Mouse (Mus musculus): Measurements from ENCODE around the gene Exosc5. TPM values are rescaled to one million over a fixed set of nuclear protein-coding genes. Genes with fewer than 3 reads are reported as not detected.

The Exosc5 gene
- polyA plus RNA-seq, 1 experiment from 2014 or later = 35.2 TPM

DNA sequence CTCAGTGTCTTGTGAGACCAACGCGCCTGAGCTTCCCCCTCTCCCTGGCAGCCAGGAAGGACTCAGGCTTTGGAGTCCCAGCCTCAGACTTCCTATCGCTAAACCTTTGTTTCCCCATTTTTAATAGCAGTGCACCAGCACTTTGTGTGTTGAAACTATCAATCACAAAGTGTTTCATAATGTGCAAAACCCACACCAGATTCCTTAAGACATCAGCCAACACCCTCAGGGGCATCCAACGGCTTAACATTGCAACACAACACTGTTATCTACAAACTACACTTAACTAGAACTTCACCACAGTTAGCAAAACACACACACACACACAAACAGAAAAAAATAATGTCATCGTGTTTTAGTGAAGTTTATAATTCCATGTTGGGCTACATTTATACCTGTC is 9.1 kb upstream of the Exosc5 start:
- H3K27me3 ChIP-seq (ENCODE audit: control insufficient read depth, insufficient read depth, low read depth, low read length) = no peaks in the 10 kb centered on the region
- no peak overlapping the region for H3K4me3 ChIP-seq (ENCODE audit: low read depth, low read length)
- no peak for ATAC-seq
- 80% methylated on average over 5 of the region's 5 CpGs for WGBS
- no peak overlapping the region for H3K9ac ChIP-seq (ENCODE audit: low read depth, low read length)
- H3K27ac ChIP-seq (ENCODE audit: low read length) = no peak overlapping the region
- H3K4me1 ChIP-seq (ENCODE audit: control insufficient read depth, insufficient read depth, low read length) = no peaks in the 10 kb centered on the region
- H3K36me3 ChIP-seq (ENCODE audit: control insufficient read depth, insufficient read depth, low read length) = no peaks in the 10 kb centered on the region; the same call in 1 of the 2 replicates
- no peak overlapping the region for H3K4me2 ChIP-seq (ENCODE audit: low read length)
- H3K9me3 ChIP-seq (replicated peaks; ENCODE audit: control insufficient read depth, low read length, poor library complexity, severe bottlenecking) = no peaks in the 10 kb centered on the region

DNA sequence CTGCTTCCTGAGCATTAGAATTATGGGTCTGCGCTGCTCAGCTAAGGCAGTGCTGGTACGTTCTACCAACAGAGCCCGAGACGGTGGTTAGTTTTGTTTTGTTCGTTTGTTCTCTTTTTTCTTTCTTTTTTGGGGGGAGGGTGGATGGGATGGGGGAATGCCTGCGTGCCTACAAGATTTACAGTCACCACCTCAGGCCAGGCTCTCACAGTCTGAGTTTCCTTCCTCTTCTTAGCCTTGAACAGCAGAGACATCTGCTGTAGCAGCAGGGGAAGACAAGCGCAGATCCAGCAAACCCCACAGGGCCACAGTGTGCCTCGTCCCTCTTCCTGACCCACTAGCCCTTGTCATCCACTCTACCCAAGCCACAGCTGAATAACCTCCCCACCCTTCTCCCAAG is 7.7 kb upstream of the Exosc5 start:
- 93% methylated on average over 8 of the region's 8 CpGs for WGBS

DNA sequence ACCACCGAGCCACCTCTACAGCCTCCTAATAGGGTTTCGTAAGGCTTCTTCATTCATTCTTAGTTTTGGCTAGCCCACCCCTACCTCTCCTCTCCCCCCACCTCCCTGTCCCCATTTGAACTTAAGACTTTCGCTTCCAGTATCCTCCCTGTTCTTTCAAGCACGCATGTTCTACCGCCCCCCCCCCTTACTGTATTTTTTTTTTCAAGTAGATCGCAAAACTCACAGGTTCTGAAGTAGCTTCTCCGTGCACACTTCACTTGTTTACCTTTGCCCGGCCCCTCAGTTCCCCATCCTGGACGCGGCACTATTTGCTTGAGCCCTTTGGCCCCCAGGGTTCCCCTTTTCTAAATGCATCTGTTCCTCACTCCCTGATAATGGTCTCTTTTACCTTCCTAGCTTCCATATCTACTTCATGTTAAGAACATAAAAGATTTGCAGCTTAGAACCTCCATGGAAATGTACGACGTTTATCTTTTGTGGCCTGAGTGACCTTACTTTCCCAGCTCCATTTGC is 6.7 kb upstream of the Exosc5 start:
- Histone ChIP-seq H3K4me3 (ENCODE audit: low read depth, low read length) (no peak overlapping the region), H3K36me3 (ENCODE audit: control insufficient read depth, insufficient read depth, low read length) (no peaks in the 10 kb centered on the region; the same call in 1 of the 2 replicates), H3K27ac (ENCODE audit: low read length) (no peak overlapping the region), H3K4me1 (ENCODE audit: control insufficient read depth, insufficient read depth, low read length) (peaks cover 6% of the 10 kb centered on the region), H3K9ac (ENCODE audit: low read depth, low read length) (no peak overlapping the region), H3K27me3 (ENCODE audit: control insufficient read depth, insufficient read depth, low read depth, low read length) (no peaks in the 10 kb centered on the region), H3K9me3 (replicated peaks; ENCODE audit: control insufficient read depth, low read length, poor library complexity, severe bottlenecking) (no peaks in the 10 kb centered on the region), H3K4me2 (ENCODE audit: low read length) (no peak overlapping the region)
- ATAC-seq = no peak
- 91% methylated on average over 12 of the region's 12 CpGs for WGBS

More for the DNA sequence above, 7.7 kb upstream of the Exosc5 start:
- no peaks in the 10 kb centered on the region for H3K27me3 ChIP-seq (ENCODE audit: control insufficient read depth, insufficient read depth, low read depth, low read length)
- no peaks in the 10 kb centered on the region; the same call in 1 of the 2 replicates for H3K36me3 ChIP-seq (ENCODE audit: control insufficient read depth, insufficient read depth, low read length)
- no peak overlapping the region for H3K27ac ChIP-seq (ENCODE audit: low read length)
- no peak overlapping the region for H3K4me2 ChIP-seq (ENCODE audit: low read length)
- H3K4me1 ChIP-seq (ENCODE audit: control insufficient read depth, insufficient read depth, low read length) = no peaks in the 10 kb centered on the region
- H3K9ac ChIP-seq (ENCODE audit: low read depth, low read length) = no peak overlapping the region
- no peak for ATAC-seq
- no peak overlapping the region for H3K4me3 ChIP-seq (ENCODE audit: low read depth, low read length)
- no peaks in the 10 kb centered on the region for H3K9me3 ChIP-seq (replicated peaks; ENCODE audit: control insufficient read depth, low read length, poor library complexity, severe bottlenecking)

DNA sequence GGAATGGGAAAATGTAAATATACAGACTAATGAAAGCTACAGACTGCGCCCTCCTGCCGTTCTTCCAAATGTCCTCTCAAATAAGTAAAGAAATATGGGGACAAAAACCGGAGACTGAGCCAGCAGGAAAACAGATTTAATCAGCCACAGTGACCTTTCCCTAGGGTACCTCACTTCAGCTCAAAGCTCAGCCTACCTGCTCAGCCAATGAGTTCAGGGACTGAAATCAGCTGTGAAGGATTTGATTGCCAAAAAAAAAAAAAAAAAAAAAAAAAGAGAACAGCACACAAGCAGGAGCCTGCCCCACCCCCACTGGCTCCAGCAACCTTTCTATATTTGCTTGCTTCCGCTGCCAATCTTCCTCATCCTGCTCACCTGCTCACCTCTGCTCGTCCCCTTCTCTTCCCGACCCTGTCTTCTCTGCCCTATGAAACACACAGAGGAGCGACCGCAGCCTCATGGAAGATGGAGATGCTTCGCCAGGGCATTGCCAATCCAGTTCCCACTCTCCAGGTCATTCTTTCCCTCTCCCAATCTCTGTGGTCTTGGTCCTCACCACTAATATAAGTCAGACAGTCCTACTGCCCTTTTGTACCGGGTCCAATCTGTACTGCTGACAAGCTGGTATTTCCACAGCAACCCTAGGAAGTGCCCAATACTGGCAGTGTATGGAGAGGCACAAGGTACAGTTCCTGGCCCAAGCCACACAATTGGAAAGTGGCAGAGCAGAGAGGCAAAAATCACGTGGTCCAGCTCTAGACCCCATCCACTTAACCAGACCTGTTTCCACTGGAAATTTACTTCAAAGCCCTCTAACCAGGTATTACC is 3.1 kb upstream of the Exosc5 start:
- Histone ChIP-seq H3K9ac (ENCODE audit: low read depth, low read length) (no peak overlapping the region), H3K4me2 (ENCODE audit: low read length) (no peak overlapping the region), H3K4me1 (ENCODE audit: control insufficient read depth, insufficient read depth, low read length) (peaks cover 21% of the 10 kb centered on the region), H3K4me3 (ENCODE audit: low read depth, low read length) (no peak overlapping the region), H3K27ac (ENCODE audit: low read length) (no peak overlapping the region), H3K9me3 (replicated peaks; ENCODE audit: control insufficient read depth, low read length, poor library complexity, severe bottlenecking) (no peaks in the 10 kb centered on the region), H3K36me3 (ENCODE audit: control insufficient read depth, insufficient read depth, low read length) (no peaks in the 10 kb centered on the region; the same call in 1 of the 2 replicates), H3K27me3 (ENCODE audit: control insufficient read depth, insufficient read depth, low read depth, low read length) (no peaks in the 10 kb centered on the region)
- WGBS = 78% methylated on average over 11 of the region's 11 CpGs
- no peak for ATAC-seq

DNA sequence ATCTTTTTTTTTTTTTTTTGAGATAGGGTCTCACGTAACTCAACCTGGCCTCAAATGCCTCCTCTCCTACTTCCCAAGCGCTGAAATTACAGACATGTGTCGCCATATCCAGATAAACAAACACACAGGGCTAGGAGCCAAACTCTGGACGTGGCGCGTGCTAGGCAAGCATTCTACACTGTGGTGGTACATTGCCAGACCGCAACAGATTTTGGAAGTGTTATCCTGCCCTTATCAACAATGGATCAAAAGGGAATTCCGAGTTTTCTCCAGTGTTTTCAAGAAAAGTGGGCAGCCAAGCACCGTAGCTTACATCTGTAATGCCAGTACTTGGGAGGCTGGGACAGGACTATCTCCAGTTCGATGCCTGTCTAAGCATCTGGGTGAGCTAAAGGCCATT is 1.2 kb upstream of the Exosc5 start:
- H3K36me3 ChIP-seq (ENCODE audit: control insufficient read depth, insufficient read depth, low read length) = no peaks in the 10 kb centered on the region; the same call in 1 of the 2 replicates
- peak overlapping the region; percentile 69 for H3K9ac ChIP-seq (ENCODE audit: low read depth, low read length)
- H3K4me1 ChIP-seq (ENCODE audit: control insufficient read depth, insufficient read depth, low read length) = peaks cover 21% of the 10 kb centered on the region
- H3K27me3 ChIP-seq (ENCODE audit: control insufficient read depth, insufficient read depth, low read depth, low read length) = no peaks in the 10 kb centered on the region
- H3K9me3 ChIP-seq (replicated peaks; ENCODE audit: control insufficient read depth, low read length, poor library complexity, severe bottlenecking) = no peaks in the 10 kb centered on the region
- no peak for ATAC-seq
- H3K4me2 ChIP-seq (ENCODE audit: low read length) = peak overlapping the region; percentile 88
- WGBS = 42% methylated on average over 10 of the region's 10 CpGs
- H3K27ac ChIP-seq (ENCODE audit: low read length) = no peak overlapping the region
- peak overlapping the region; percentile 67 for H3K4me3 ChIP-seq (ENCODE audit: low read depth, low read length)

DNA sequence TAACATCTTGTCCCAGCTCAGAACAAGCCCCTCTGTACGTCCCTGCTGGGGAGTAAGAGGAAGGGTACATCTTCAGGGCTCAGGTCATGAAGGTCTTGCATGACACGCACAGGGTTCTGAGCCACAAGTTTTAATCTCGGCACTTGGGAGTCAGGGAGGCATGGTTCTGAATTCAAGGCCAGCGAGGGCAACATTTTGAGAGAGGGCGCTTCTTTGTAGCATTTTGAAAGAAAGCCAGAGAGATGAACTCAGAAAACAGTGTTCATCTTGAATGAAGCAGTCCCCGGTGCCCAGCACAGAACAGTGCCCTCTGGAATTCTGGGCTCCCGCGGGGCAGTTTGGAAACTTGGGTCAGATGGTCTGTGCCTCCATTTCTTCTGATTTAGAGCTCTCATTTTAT is 7.4 kb downstream of the Exosc5 start:
- Histone ChIP-seq H3K27ac (ENCODE audit: low read length) (no peak overlapping the region), H3K9ac (ENCODE audit: low read depth, low read length) (no peak overlapping the region), H3K4me2 (ENCODE audit: low read length) (no peak overlapping the region), H3K9me3 (replicated peaks; ENCODE audit: control insufficient read depth, low read length, poor library complexity, severe bottlenecking) (no peaks in the 10 kb centered on the region), H3K4me1 (ENCODE audit: control insufficient read depth, insufficient read depth, low read length) (no peaks in the 10 kb centered on the region), H3K27me3 (ENCODE audit: control insufficient read depth, insufficient read depth, low read depth, low read length) (no peaks in the 10 kb centered on the region), H3K36me3 (ENCODE audit: control insufficient read depth, insufficient read depth, low read length) (peaks cover 18% of the 10 kb centered on the region), H3K4me3 (ENCODE audit: low read depth, low read length) (no peak overlapping the region)
- WGBS = 97% methylated on average over 8 of the region's 8 CpGs
- ATAC-seq = no peak

DNA sequence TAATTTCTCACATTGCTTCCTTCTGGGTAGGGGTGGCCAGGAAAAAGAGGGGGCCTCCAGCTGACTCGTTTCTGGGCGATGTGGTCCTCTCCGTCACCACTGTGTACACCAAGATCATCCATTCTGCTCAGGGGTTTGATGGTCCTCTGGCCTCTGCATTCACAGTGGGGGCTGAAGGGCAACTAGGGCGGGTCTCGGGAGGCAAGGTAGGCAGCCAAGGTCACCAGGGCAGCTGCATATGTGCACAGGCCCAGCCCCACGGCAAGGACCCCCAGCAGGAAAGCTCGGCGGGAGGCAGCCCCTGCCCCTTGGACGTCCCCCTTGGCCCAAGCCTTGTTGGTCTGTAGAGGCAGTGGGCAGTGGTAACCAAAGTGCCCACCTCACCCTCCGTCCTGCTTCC is 10.2 kb downstream of the Exosc5 start:
- no peaks in the 10 kb centered on the region for H3K4me1 ChIP-seq (ENCODE audit: control insufficient read depth, insufficient read depth, low read length)
- no peak overlapping the region for H3K27ac ChIP-seq (ENCODE audit: low read length)
- ATAC-seq = no peak
- 88% methylated on average over 10 of the region's 10 CpGs for WGBS
- H3K36me3 ChIP-seq (ENCODE audit: control insufficient read depth, insufficient read depth, low read length) = peaks cover 18% of the 10 kb centered on the region
- no peaks in the 10 kb centered on the region for H3K9me3 ChIP-seq (replicated peaks; ENCODE audit: control insufficient read depth, low read length, poor library complexity, severe bottlenecking)
- H3K9ac ChIP-seq (ENCODE audit: low read depth, low read length) = no peak overlapping the region
- no peak overlapping the region for H3K4me2 ChIP-seq (ENCODE audit: low read length)
- H3K27me3 ChIP-seq (ENCODE audit: control insufficient read depth, insufficient read depth, low read depth, low read length) = peaks cover 8% of the 10 kb centered on the region; the same call in 1 of the 2 replicates
- H3K4me3 ChIP-seq (ENCODE audit: low read depth, low read length) = no peak overlapping the region

DNA sequence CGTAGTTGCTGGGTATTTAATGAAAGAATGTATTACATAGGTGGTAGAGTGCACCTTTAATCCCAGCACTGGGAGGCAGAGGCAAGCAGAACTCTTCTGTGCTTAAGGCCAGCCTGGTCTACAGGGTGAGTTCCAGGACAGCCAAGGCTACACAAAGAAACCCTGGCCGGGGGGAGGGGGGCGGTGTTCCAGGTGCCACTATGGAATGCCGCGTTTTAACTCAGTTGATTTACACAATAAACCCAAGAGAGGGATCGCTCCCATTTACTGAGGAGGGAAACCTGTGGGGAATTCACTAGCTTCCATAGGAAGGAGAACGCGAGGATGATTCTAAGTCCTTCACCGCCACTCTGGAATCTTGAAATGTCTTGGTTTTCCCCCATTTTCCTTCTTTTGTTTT is 10.7 kb downstream of the Exosc5 start:
- H3K9me3 ChIP-seq (replicated peaks; ENCODE audit: control insufficient read depth, low read length, poor library complexity, severe bottlenecking) = no peaks in the 10 kb centered on the region
- H3K9ac ChIP-seq (ENCODE audit: low read depth, low read length) = no peak overlapping the region
- no peak for ATAC-seq
- no peak overlapping the region for H3K4me2 ChIP-seq (ENCODE audit: low read length)
- no peaks in the 10 kb centered on the region for H3K4me1 ChIP-seq (ENCODE audit: control insufficient read depth, insufficient read depth, low read length)
- H3K4me3 ChIP-seq (ENCODE audit: low read depth, low read length) = no peak overlapping the region
- H3K27ac ChIP-seq (ENCODE audit: low read length) = no peak overlapping the region
- peaks cover 15% of the 10 kb centered on the region for H3K36me3 ChIP-seq (ENCODE audit: control insufficient read depth, insufficient read depth, low read length)
- peaks cover 10% of the 10 kb centered on the region; the same call in 1 of the 2 replicates for H3K27me3 ChIP-seq (ENCODE audit: control insufficient read depth, insufficient read depth, low read depth, low read length)
- WGBS = 74% methylated on average over 9 of the region's 9 CpGs

DNA sequence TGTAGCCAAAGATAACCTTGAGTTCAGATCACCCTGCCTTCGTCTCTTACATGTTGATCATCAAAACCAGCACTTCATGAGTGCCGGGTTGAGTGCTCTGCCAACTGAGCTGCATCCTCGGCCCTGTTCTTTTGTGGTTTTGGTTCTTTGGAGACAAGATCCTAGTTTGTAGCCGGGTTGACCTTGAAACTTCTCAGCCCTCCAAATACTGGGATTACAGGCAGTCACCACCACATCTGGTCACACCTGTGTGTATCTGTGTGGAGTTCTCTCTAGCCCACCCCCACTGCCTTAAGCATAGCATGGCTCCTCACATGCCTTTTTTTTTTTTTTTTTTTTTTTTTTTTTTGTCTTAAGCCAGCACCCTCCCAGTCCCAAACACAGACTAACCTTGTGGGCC is 11.1 kb downstream of the Exosc5 start:
- Histone ChIP-seq H3K27ac (ENCODE audit: low read length) (no peak overlapping the region), H3K4me3 (ENCODE audit: low read depth, low read length) (no peak overlapping the region), H3K9ac (ENCODE audit: low read depth, low read length) (no peak overlapping the region), H3K9me3 (replicated peaks; ENCODE audit: control insufficient read depth, low read length, poor library complexity, severe bottlenecking) (no peaks in the 10 kb centered on the region), H3K4me1 (ENCODE audit: control insufficient read depth, insufficient read depth, low read length) (peaks cover 4% of the 10 kb centered on the region), H3K4me2 (ENCODE audit: low read length) (no peak overlapping the region), H3K36me3 (ENCODE audit: control insufficient read depth, insufficient read depth, low read length) (peaks cover 10% of the 10 kb centered on the region; the same call in 1 of the 2 replicates), H3K27me3 (ENCODE audit: control insufficient read depth, insufficient read depth, low read depth, low read length) (peaks cover 10% of the 10 kb centered on the region; the same call in 1 of the 2 replicates)
- WGBS = 93% methylated on average over 4 of the region's 4 CpGs
- no peak for ATAC-seq

All from midbrain, embryonic 16.5 days (tissue).